Mouse (Mus musculus) cortical plate, adult 2 months (tissue): ENCODE measurements around the gene Tmem50a.

Experiments used
- CTCF ChIP-seq: fragments of 200-500 bp; IDR thresholded peaks from 2 replicates; pipeline ENCODE4 v1.5.1; 2011; ENCODE audit warnings: mild to moderate bottlenecking, control low read depth, low read length; ENCODE audit not compliant: insufficient read depth; ENCODE audit errors: extremely low read depth
- POLR2A ChIP-seq: fragments of 200-500 bp; IDR thresholded peaks from 2 replicates; pipeline ENCODE4 v1.6.1; 2011; ENCODE audit warnings: mild to moderate bottlenecking, low read length, control low read depth; ENCODE audit not compliant: insufficient read depth; ENCODE audit errors: extremely low read depth

DNA sequence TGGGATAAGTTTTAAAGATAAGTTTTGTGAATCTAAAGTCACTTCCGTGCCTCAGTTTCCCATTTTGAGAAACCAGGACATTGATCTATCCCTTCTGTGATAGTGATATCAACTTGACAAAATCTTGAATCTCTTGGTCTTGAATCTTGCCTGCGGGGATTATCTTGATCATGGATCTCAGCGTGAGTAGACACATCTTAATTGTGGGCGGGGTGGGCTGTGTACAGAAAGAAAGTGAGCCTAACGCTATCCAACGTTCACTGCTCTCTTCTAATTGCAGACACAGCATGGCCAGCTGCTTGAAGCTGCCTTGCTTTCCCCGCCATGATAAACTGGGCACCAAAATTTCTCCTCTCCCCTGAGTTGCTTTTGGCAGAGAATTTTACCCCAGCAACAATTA lies 51.8 kb downstream of the Tmem50a start:
- TF ChIP-seq POLR2A (no peak), CTCF (no peak)
